Mouse (Mus musculus) MN1 (cell line): ENCODE measurements around the gene Slc24a1.

Source experiments
- DNase-seq: peaks from one replicate; pipeline ENCODE4 v3.0.0-alpha.2; 2016; ENCODE audit warnings: low spot score

Gene Slc24a1

GRCm38 (mm10) chr9:64937491-64937890, 13.9 kb downstream of the Slc24a1 start:
- DNase-seq = no peak

GRCm38 (mm10) chr9:64936508-64936907, 14.9 kb downstream of the Slc24a1 start:
- peak; percentile 71 for DNase-seq

GRCm38 (mm10) chr9:64934015-64934754, 17.2 kb downstream of the Slc24a1 start:
- peak; percentile 84 for DNase-seq

GRCm38 (mm10) chr9:64931751-64932610, 19.4 kb downstream of the Slc24a1 start:
- peak; percentile 39 for DNase-seq

GRCm38 (mm10) chr9:64930256-64930655, 21.2 kb downstream of the Slc24a1 start:
- no peak for DNase-seq

- DNase-seq = peak; percentile 95
Measured at GRCm38 (mm10) chr9:64926201-64926991, 25.0 kb downstream of the Slc24a1 start.

GRCm38 (mm10) chr9:64925771-64926170, 25.6 kb downstream of the Slc24a1 start:
- no peak for DNase-seq

- no peak for DNase-seq
Measured at GRCm38 (mm10) chr9:64918560-64918959, 32.8 kb downstream of the Slc24a1 start.

- no peak for DNase-seq
Measured at GRCm38 (mm10) chr9:64914629-64915028, 36.8 kb downstream of the Slc24a1 start.

GRCm38 (mm10) chr9:64913973-64914372, 37.4 kb downstream of the Slc24a1 start:
- no peak for DNase-seq

- DNase-seq = no peak
Measured at GRCm38 (mm10) chr9:64913406-64913805, 38.0 kb downstream of the Slc24a1 start.

GRCm38 (mm10) chr9:64907441-64907840, 44.0 kb downstream of the Slc24a1 start:
- no peak for DNase-seq

GRCm38 (mm10) chr9:64904917-64905640, 46.3 kb downstream of the Slc24a1 start:
- no peak for DNase-seq

- DNase-seq = peak; percentile 73
Measured at GRCm38 (mm10) chr9:64903386-64903785, 48.0 kb downstream of the Slc24a1 start.

GRCm38 (mm10) chr9:64902866-64903265, 48.5 kb downstream of the Slc24a1 start:
- no peak for DNase-seq

- DNase-seq = no peak
Measured at GRCm38 (mm10) chr9:64896605-64897004, 54.8 kb downstream of the Slc24a1 start.

GRCm38 (mm10) chr9:64886008-64886407, 65.4 kb downstream of the Slc24a1 start:
- DNase-seq = no peak
